Comparison of ENCODE assay signal across 21 mouse cellular contexts in genomic region chr3:61396728-61397127, GRCm38 (mm10). TPM values are rescaled to one million over a fixed set of nuclear protein-coding genes. Genes with fewer than 3 reads are reported as not detected.
DNase-seq lines count a peak whose midpoint lies in the region; ATAC-seq and TF ChIP-seq lines count a peak whose summit lies in the region.
"Had no signal": no experiment of that assay in that cellular context is flagged by ENCODE, and none has a peak within 500 bp of the region (broad histone marks: within the 10 kb centered on the region; RNA-seq: fewer than 3 reads in every experiment).

No protein-coding gene starts in this region.

- WGBS in forebrain, embryonic 12.5 days, result 12% methylated on average over 2 of the region's 2 CpGs
- WGBS in forebrain, embryonic 15.5 days, result 7% methylated on average over 2 of the region's 2 CpGs
- 27% methylated on average over 2 of the region's 2 CpGs for WGBS in neural tube, embryonic 11.5 days
- WGBS in macrophage (ENCODE audit: missing documents), result 56% methylated on average over 2 of the region's 2 CpGs
- 14% methylated on average over 2 of the region's 2 CpGs for WGBS in midbrain, postnatal 0 days
- 59% methylated on average over 2 of the region's 2 CpGs for WGBS in kidney, embryonic 16.5 days

- no peak overlapping the region for H3K9ac ChIP-seq in forebrain, embryonic 12.5 days
- no peak overlapping the region for H3K9ac ChIP-seq in forebrain, embryonic 15.5 days (replicated peaks)
- H3K9ac ChIP-seq in neural tube, embryonic 11.5 days (ENCODE audit: low read length), result no peak overlapping the region
- no peak overlapping the region for H3K9ac ChIP-seq in midbrain, postnatal 0 days (replicated peaks; ENCODE audit: low read length, poor library complexity, severe bottlenecking)
- no peak overlapping the region for H3K9ac ChIP-seq in kidney, embryonic 16.5 days (replicated peaks; ENCODE audit: low read length)

- no peaks in the 10 kb centered on the region for H3K79me2 ChIP-seq in macrophage (ENCODE audit: inconsistent target)

- no peaks in the 10 kb centered on the region for H3K27me3 ChIP-seq in forebrain, embryonic 12.5 days
- no peaks in the 10 kb centered on the region for H3K27me3 ChIP-seq in forebrain, embryonic 15.5 days
- H3K27me3 ChIP-seq in neural tube, embryonic 11.5 days (ENCODE audit: control insufficient read depth, insufficient read depth, low read length), result no peaks in the 10 kb centered on the region
- H3K27me3 ChIP-seq in midbrain, postnatal 0 days (ENCODE audit: insufficient read depth, low read length), result no peaks in the 10 kb centered on the region
- no peaks in the 10 kb centered on the region for H3K27me3 ChIP-seq in kidney, embryonic 16.5 days (ENCODE audit: insufficient read depth, low read length)

- peaks cover 10% of the 10 kb centered on the region for H3K4me1 ChIP-seq in forebrain, embryonic 12.5 days
- no peaks in the 10 kb centered on the region for H3K4me1 ChIP-seq in forebrain, embryonic 15.5 days
- no peaks in the 10 kb centered on the region for H3K4me1 ChIP-seq in neural tube, embryonic 11.5 days (ENCODE audit: control insufficient read depth, insufficient read depth, low read length)
- no peaks in the 10 kb centered on the region for H3K4me1 ChIP-seq in midbrain, postnatal 0 days (ENCODE audit: insufficient read depth, low read length)
- no peaks in the 10 kb centered on the region for H3K4me1 ChIP-seq in kidney, embryonic 16.5 days (ENCODE audit: insufficient read depth, low read length)

- H3K4me3 ChIP-seq in forebrain, embryonic 12.5 days (replicated peaks), result no peak overlapping the region
- no peak overlapping the region for H3K4me3 ChIP-seq in forebrain, embryonic 15.5 days
- no peak overlapping the region for H3K4me3 ChIP-seq in neural tube, embryonic 11.5 days (ENCODE audit: low read depth, low read length)
- no peak overlapping the region for H3K4me3 ChIP-seq in macrophage (ENCODE audit: inconsistent target)
- no peak overlapping the region for H3K4me3 ChIP-seq in midbrain, postnatal 0 days (ENCODE audit: low read depth, low read length)
- H3K4me3 ChIP-seq in kidney, embryonic 16.5 days (ENCODE audit: low read length), result no peak overlapping the region
- H3K4me3 ChIP-seq: embryonic facial prominence, embryonic 10.5 days; layer of hippocampus, adult 2 months had no signal

- 0 out of 2 replicates have a peak, but pooled peaks have one; percentile 20 for ATAC-seq in forebrain, embryonic 12.5 days (ENCODE audit: low FRiP score)
- ATAC-seq in forebrain, embryonic 15.5 days (replicated peaks), result no peak
- peak; percentile 22; the same call in 1 of the 2 replicates for ATAC-seq in neural tube, embryonic 11.5 days (ENCODE audit: insufficient read depth, low FRiP score, low TSS enrichment)
- 0 out of 2 replicates have a peak, but pooled peaks have one; percentile 3 for ATAC-seq in midbrain, postnatal 0 days (ENCODE audit: low FRiP score)
- no peak for ATAC-seq in kidney, embryonic 16.5 days (ENCODE audit: low FRiP score, low TSS enrichment)
- ATAC-seq: activated CD4-positive, CD25-positive, alpha-beta regulatory T cell, adult 4 months; hindbrain, embryonic 16.5 days had no signal

- no peak for TF ChIP-seq CTCF in midbrain, postnatal 0 days (IDR thresholded peaks at IDR 0.05)

- H3K36me3 ChIP-seq in forebrain, embryonic 12.5 days (replicated peaks), result no peaks in the 10 kb centered on the region
- H3K36me3 ChIP-seq in forebrain, embryonic 15.5 days, result no peaks in the 10 kb centered on the region
- no peaks in the 10 kb centered on the region for H3K36me3 ChIP-seq in neural tube, embryonic 11.5 days (ENCODE audit: control insufficient read depth, insufficient read depth, low read length)
- H3K36me3 ChIP-seq in macrophage (ENCODE audit: inconsistent target), result no peaks in the 10 kb centered on the region
- H3K36me3 ChIP-seq in midbrain, postnatal 0 days (ENCODE audit: insufficient read depth, low read length), result no peaks in the 10 kb centered on the region
- no peaks in the 10 kb centered on the region for H3K36me3 ChIP-seq in kidney, embryonic 16.5 days (ENCODE audit: insufficient read depth, low read length)
- H3K36me3 ChIP-seq: embryonic facial prominence, embryonic 10.5 days had no signal

- DNase-seq in neural tube, embryonic 11.5 days (ENCODE audit: low spot score), result peak; percentile 10
- no peak for DNase-seq in neural tube, embryonic 10.5 days (ENCODE audit: extremely low spot score, low spot score)
- no peak for DNase-seq in midbrain, postnatal 0 days (ENCODE audit: low spot score)
- DNase-seq in cerebellum, postnatal 10 days, result no peak
- DNase-seq: B cell, adult 2 months; cerebellum, adult 9-10 months; liver; right cerebral cortex, postnatal 14 days; thymus, adult 18-20 months had no signal

- no peaks in the 10 kb centered on the region for H3K9me3 ChIP-seq in forebrain, embryonic 12.5 days
- no peaks in the 10 kb centered on the region for H3K9me3 ChIP-seq in forebrain, embryonic 15.5 days
- H3K9me3 ChIP-seq in neural tube, embryonic 11.5 days (ENCODE audit: control insufficient read depth, low read length), result no peaks in the 10 kb centered on the region
- H3K9me3 ChIP-seq in midbrain, postnatal 0 days (ENCODE audit: low read length), result no peaks in the 10 kb centered on the region
- H3K9me3 ChIP-seq in kidney, embryonic 16.5 days (ENCODE audit: low read length), result no peaks in the 10 kb centered on the region
- H3K9me3 ChIP-seq: embryonic facial prominence, embryonic 10.5 days had no signal

- peak overlapping the region; percentile 32; the same call in 1 of the 2 replicates for H3K27ac ChIP-seq in forebrain, embryonic 12.5 days
- no peak overlapping the region for H3K27ac ChIP-seq in forebrain, embryonic 15.5 days (replicated peaks)
- no peak overlapping the region for H3K27ac ChIP-seq in neural tube, embryonic 11.5 days (ENCODE audit: low read depth, low read length)
- H3K27ac ChIP-seq in macrophage, result peak overlapping the region; percentile 94
- no peak overlapping the region for H3K27ac ChIP-seq in midbrain, postnatal 0 days (ENCODE audit: low read depth, low read length)
- no peak overlapping the region for H3K27ac ChIP-seq in kidney, embryonic 16.5 days (ENCODE audit: low read length)
- H3K27ac ChIP-seq: embryonic facial prominence, embryonic 10.5 days; layer of hippocampus, adult 2 months had no signal

- H3K4me2 ChIP-seq in forebrain, embryonic 12.5 days, result no peak overlapping the region
- H3K4me2 ChIP-seq in forebrain, embryonic 15.5 days (replicated peaks), result no peak overlapping the region
- H3K4me2 ChIP-seq in neural tube, embryonic 11.5 days (ENCODE audit: low read depth), result no peak overlapping the region
- no peak overlapping the region for H3K4me2 ChIP-seq in midbrain, postnatal 0 days (ENCODE audit: low read depth, low read length, poor library complexity, severe bottlenecking)
- H3K4me2 ChIP-seq in kidney, embryonic 16.5 days (replicated peaks; ENCODE audit: low read depth, low read length), result no peak overlapping the region
- H3K4me2 ChIP-seq: heart, embryonic 11.5 days had no signal

RNA-seq across cellular contexts. Expression of gene B430305J03Rik, which starts 31.0 kb away (rescaled TPM):
- not detected in 2 replicates for polyA plus RNA-seq in forebrain, embryonic 12.5 days (2016; fragmentation: Nextera tagmentation; extraction: Ambion mirVana)
- not detected in 2 replicates for polyA plus RNA-seq in forebrain, embryonic 15.5 days (2015; fragmentation: Nextera tagmentation; extraction: Ambion mirVana)
- not detected in 2 replicates for polyA plus RNA-seq in neural tube, embryonic 11.5 days (2014; fragmentation: Nextera tagmentation; extraction: Ambion mirVana)
- 10 to 100 TPM in 13 of 26 experiments, 1 to 10 TPM in 13; 2.3 to 22.2 (median 10.4) TPM for total RNA-seq in macrophage (2018; cell fraction: chromatin; rRNA removed)
- total RNA-seq in macrophage (2018; cell fraction: cytosol; rRNA removed), result 10 to 100 TPM in 7 of 26 experiments, 1 to 10 TPM in 19; 4.1 to 12.4 (median 8.0) TPM
- total RNA-seq in macrophage (2018; cell fraction: nucleus; rRNA removed), result 10 to 100 TPM in 22 of 26 experiments, 1 to 10 TPM in 4; 6.6 to 32.9 (median 19.3) TPM
- 1.9 to 4.8 TPM (median 2.3 TPM) in 3 replicates for polyA plus RNA-seq in macrophage (2018)
- 1.8 and 2.6 TPM in 2 replicates for total RNA-seq in midbrain, postnatal 0 days (2014; rRNA removed)
- not detected in 2 replicates for polyA plus RNA-seq in midbrain, postnatal 0 days (2015; fragmentation: Nextera tagmentation; extraction: Ambion mirVana)
- polyA plus RNA-seq in kidney, embryonic 16.5 days (2015; fragmentation: Nextera tagmentation; extraction: Ambion mirVana), result not detected in 2 replicates
- total RNA-seq: gastrocnemius, adult 18-20 months had no signal
- polyA plus RNA-seq: activated CD4-positive, CD25-positive, alpha-beta regulatory T cell, adult 4 months; embryonic facial prominence, embryonic 10.5 days; heart, embryonic 11.5 days; hindbrain, embryonic 16.5 days; kidney, embryonic 14.5 days; lung, embryonic 16.5 days had no signal

RNA-seq across cellular contexts. Expression of gene Rap2b, which starts 35.3 kb away (rescaled TPM):
- polyA plus RNA-seq in forebrain, embryonic 12.5 days (2016; fragmentation: Nextera tagmentation; extraction: Ambion mirVana), result 15.7 and 16.7 TPM in 2 replicates
- polyA plus RNA-seq in forebrain, embryonic 15.5 days (2015; fragmentation: Nextera tagmentation; extraction: Ambion mirVana), result 15.2 and 17.4 TPM in 2 replicates
- polyA plus RNA-seq in neural tube, embryonic 11.5 days (2014; fragmentation: Nextera tagmentation; extraction: Ambion mirVana), result 12.5 and 13.0 TPM in 2 replicates
- 100 to 1,000 TPM in 5 of 26 experiments, 10 to 100 TPM in 21; 24.7 to 149 (median 75.7) TPM for total RNA-seq in macrophage (2018; cell fraction: chromatin; rRNA removed)
- total RNA-seq in macrophage (2018; cell fraction: cytosol; rRNA removed), result 100 to 1,000 TPM in 21 of 26 experiments, 10 to 100 TPM in 5; 83.8 to 180 (median 125) TPM
- 100 to 1,000 TPM in 25 of 26 experiments, 10 to 100 TPM in 1; 96.2 to 250 (median 160) TPM for total RNA-seq in macrophage (2018; cell fraction: nucleus; rRNA removed)
- 53.2 to 99.0 TPM (median 56.2 TPM) in 3 replicates for polyA plus RNA-seq in macrophage (2018)
- 7.6 and 12.0 TPM in 2 replicates for total RNA-seq in midbrain, postnatal 0 days (2014; rRNA removed)
- 14.9 and 16.8 TPM in 2 replicates for polyA plus RNA-seq in midbrain, postnatal 0 days (2015; fragmentation: Nextera tagmentation; extraction: Ambion mirVana)
- polyA plus RNA-seq in kidney, embryonic 16.5 days (2015; fragmentation: Nextera tagmentation; extraction: Ambion mirVana), result 5.8 and 5.9 TPM in 2 replicates

Comparison
In these comparisons a context has a peak if more than half of its experiments do, and no peak if none do; other contexts are left out.
1. ATAC-seq: peak in forebrain, embryonic 12.5 days (single experiment), neural tube, embryonic 11.5 days (single experiment) and midbrain, postnatal 0 days (single experiment); none in forebrain, embryonic 15.5 days (single experiment) and kidney, embryonic 16.5 days (single experiment).
2. H3K27ac ChIP-seq: peak in forebrain, embryonic 12.5 days (single experiment) and macrophage (single experiment); none in forebrain, embryonic 15.5 days (single experiment), neural tube, embryonic 11.5 days (single experiment), midbrain, postnatal 0 days (single experiment) and kidney, embryonic 16.5 days (single experiment).